Mouse (Mus musculus) embryonic facial prominence, embryonic 14.5 days (tissue): ENCODE measurements at regions not wholly inside any gene's neighbourhood (a gene's known extent, or its start where the extent isn't known, plus 50 kb on each side); places are given as distances from the start of the nearest gene placed in this dataset.

Source experiments
- ATAC-seq: fragments of 200-750 bp; cut with Nextera tagmentation; 2 replicates; pipeline ENCODE4 v1.8.0; 2017; ENCODE audit warnings: low read depth, moderate number of reproducible peaks, moderate TSS enrichment
- DNase-seq: peaks from one replicate; pipeline ENCODE4 v3.0.0-alpha.2; 2015; ENCODE audit warnings: low spot score
- H3K27ac ChIP-seq: fragments of 300-500 bp; sonication (generic); replicated peaks from 2 replicates; pipeline ENCODE4 v1.5.1; 2014; ENCODE audit warnings: low read depth, mild to moderate bottlenecking, low read length, moderate library complexity
- H3K27me3 ChIP-seq: fragments of 300-500 bp; sonication (generic); replicated peaks from 2 replicates; pipeline ENCODE4 v1.6.1; 2014; ENCODE audit warnings: low read length; ENCODE audit not compliant: control insufficient read depth, insufficient read depth
- H3K36me3 ChIP-seq: fragments of 300-500 bp; sonication (generic); 2 replicates; pipeline ENCODE4 v1.6.1; 2014; ENCODE audit warnings: low read length, mixed read lengths; ENCODE audit not compliant: control insufficient read depth, insufficient read depth
- H3K4me1 ChIP-seq: fragments of 300-500 bp; sonication (generic); 2 replicates; pipeline ENCODE4 v1.6.1; 2014; ENCODE audit warnings: antibody characterized with exemption, low read length; ENCODE audit not compliant: control insufficient read depth, insufficient read depth
- H3K4me2 ChIP-seq: fragments of 300-500 bp; sonication (generic); 2 replicates; pipeline ENCODE4 v1.6.1; 2014; ENCODE audit warnings: low read depth, mild to moderate bottlenecking, low read length, moderate library complexity, mixed read lengths
- H3K4me3 ChIP-seq: fragments of 300-500 bp; sonication (generic); 2 replicates; pipeline ENCODE4 v1.5.1; 2014; ENCODE audit warnings: low read depth, mild to moderate bottlenecking, low read length
- H3K9ac ChIP-seq: fragments of 300-500 bp; sonication (generic); 2 replicates; pipeline ENCODE4 v1.6.1; 2014; ENCODE audit warnings: low read depth, mild to moderate bottlenecking, low read length, moderate library complexity, mixed read lengths
- H3K9me3 ChIP-seq: fragments of 300-500 bp; sonication (generic); 2 replicates; pipeline ENCODE4 v1.6.1; 2016; ENCODE audit warnings: low read length; ENCODE audit not compliant: control insufficient read depth
- WGBS: fragments of 180-500 bp; shearing (Covaris S2); extraction: QIAGEN DNeasy Blood & Tissue Kit; methylation state at CpG from one replicate; pipeline ENCODE4 v1.1.7; 2014; 5-methylcytosine and 5-hydroxymethylcytosine counted together

GRCm38 (mm10) chrX:165767672-165768265, 402.5 kb upstream of the Gemin8 start:
- DNase-seq (peak; percentile 67), ATAC-seq (no peak)
- H3K27me3 ChIP-seq = no peaks in the 10 kb centered on the region
- no peaks in the 10 kb centered on the region for H3K36me3 ChIP-seq
- no peak overlapping the region for H3K4me2 ChIP-seq
- H3K27ac ChIP-seq = no peak overlapping the region
- no peaks in the 10 kb centered on the region for H3K9me3 ChIP-seq
- H3K9ac ChIP-seq = no peak overlapping the region
- WGBS = 49% methylated on average over 3 of the region's 3 CpGs
- no peaks in the 10 kb centered on the region for H3K4me1 ChIP-seq
- no peak overlapping the region for H3K4me3 ChIP-seq
